Mouse (Mus musculus) thymus, adult 18-20 months (tissue): Measurements from ENCODE around the gene Ucp3.
"Not testable (repeated sequence)": the region's sequence is repeated elsewhere in the genome, so short reads cannot be mapped to it uniquely, and the experiment has no call there.

Experiments used
- DNase-seq, 2 experiments: peaks; one replicate each; pipeline ENCODE4 v3.0.0; 2022; ENCODE audit warnings: mixed read lengths in 2 of 2

Ucp3 gene

GRCm38 (mm10) chr7:100474680-100475079, 1.9 kb downstream of the Ucp3 start:
- DNase-seq = no peak

GRCm38 (mm10) chr7:100479100-100479822, 6.5 kb downstream of the Ucp3 start:
- DNase-seq = no peak

- no peak for DNase-seq
Observed at GRCm38 (mm10) chr7:100479823-100480164, 7.0 kb downstream of the Ucp3 start.

GRCm38 (mm10) chr7:100480175-100480574, 7.4 kb downstream of the Ucp3 start:
- DNase-seq = no peak

GRCm38 (mm10) chr7:100482046-100482445, 9.3 kb downstream of the Ucp3 start:
- DNase-seq = not testable (repeated sequence)

GRCm38 (mm10) chr7:100484493-100484892, 11.7 kb downstream of the Ucp3 start:
- no peak for DNase-seq

GRCm38 (mm10) chr7:100487301-100487700, 14.5 kb downstream of the Ucp3 start:
- no peak for DNase-seq

GRCm38 (mm10) chr7:100488474-100489048, 15.8 kb downstream of the Ucp3 start:
- DNase-seq = no peak

- DNase-seq = peak in 1 of 2 experiments; percentile 50
Observed at GRCm38 (mm10) chr7:100492391-100493116, 19.8 kb downstream of the Ucp3 start.

- peak; percentile 92 to 96 for DNase-seq
Observed at GRCm38 (mm10) chr7:100493117-100493483, 20.3 kb downstream of the Ucp3 start, which contains the start of gene Ucp2. Ucp2 (plus strand) TSS chr7:100493337.

- peak; percentile 39 to 58 for DNase-seq
Observed at GRCm38 (mm10) chr7:100493484-100494414, 21.0 kb downstream of the Ucp3 start.

GRCm38 (mm10) chr7:100494415-100494831, 21.6 kb downstream of the Ucp3 start:
- peak in 1 of 2 experiments; percentile 40 for DNase-seq

GRCm38 (mm10) chr7:100495042-100495441, 22.3 kb downstream of the Ucp3 start:
- peak in 1 of 2 experiments; percentile 44 for DNase-seq

GRCm38 (mm10) chr7:100495581-100496251, 22.9 kb downstream of the Ucp3 start:
- peak; percentile 88 to 96 for DNase-seq

GRCm38 (mm10) chr7:100496371-100496770, 23.6 kb downstream of the Ucp3 start:
- no peak for DNase-seq

GRCm38 (mm10) chr7:100496791-100497190, 24.0 kb downstream of the Ucp3 start:
- DNase-seq = peak in 1 of 2 experiments; percentile 28

GRCm38 (mm10) chr7:100497402-100497801, 24.6 kb downstream of the Ucp3 start:
- no peak for DNase-seq

GRCm38 (mm10) chr7:100497982-100498381, 25.2 kb downstream of the Ucp3 start:
- DNase-seq = peak in 1 of 2 experiments; percentile 25

GRCm38 (mm10) chr7:100499465-100499864, 26.7 kb downstream of the Ucp3 start:
- no peak for DNase-seq

GRCm38 (mm10) chr7:100500276-100500977, 27.6 kb downstream of the Ucp3 start:
- DNase-seq = peak; percentile 15 to 30
